Mouse (Mus musculus): Measurements from ENCODE around the gene Alpk3. TPM values are rescaled to one million over a fixed set of nuclear protein-coding genes. Genes with fewer than 3 reads are reported as not detected.
A peak's percentile ranks its signal among the peaks of the same experiment; 100 is the strongest.

Alpk3 gene
- polyA plus RNA-seq, 1 experiment from 2014 or later: 1.0 TPM

GRCm38 (mm10) chr7:81077009-81077408, 19.6 kb downstream of the Alpk3 start:
- Histone ChIP-seq H3K9me3 (ENCODE audit: control insufficient read depth) (no peaks in the 10 kb centered on the region), H3K27ac (ENCODE audit: low read depth, low read length) (no peak overlapping the region), H3K4me2 (replicated peaks; ENCODE audit: low read depth) (no peak overlapping the region), H3K36me3 (ENCODE audit: control insufficient read depth, insufficient read depth) (no peaks in the 10 kb centered on the region), H3K4me3 (ENCODE audit: low read depth, low read length) (no peak overlapping the region), H3K9ac (ENCODE audit: low read depth, low read length) (no peak overlapping the region), H3K4me1 (replicated peaks; ENCODE audit: control insufficient read depth, insufficient read depth, low read length) (peaks cover 8% of the 10 kb centered on the region; the same call in 1 of the 2 replicates), H3K27me3 (replicated peaks; ENCODE audit: control insufficient read depth, insufficient read depth, low read length) (no peaks in the 10 kb centered on the region)
- 61% methylated on average over 6 of the region's 6 CpGs for WGBS
- no peak for ATAC-seq
- TF ChIP-seq CTCF (IDR thresholded peaks at IDR 0.05; ENCODE audit: low read depth): no peak

- Histone ChIP-seq H3K27me3 (replicated peaks; ENCODE audit: control insufficient read depth, insufficient read depth, low read length) (no peaks in the 10 kb centered on the region), H3K4me2 (replicated peaks; ENCODE audit: low read depth) (no peak overlapping the region), H3K36me3 (ENCODE audit: control insufficient read depth, insufficient read depth) (no peaks in the 10 kb centered on the region), H3K9me3 (ENCODE audit: control insufficient read depth) (no peaks in the 10 kb centered on the region), H3K9ac (ENCODE audit: low read depth, low read length) (no peak overlapping the region), H3K27ac (ENCODE audit: low read depth, low read length) (no peak overlapping the region), H3K4me1 (replicated peaks; ENCODE audit: control insufficient read depth, insufficient read depth, low read length) (peaks cover 8% of the 10 kb centered on the region; the same call in 1 of the 2 replicates), H3K4me3 (ENCODE audit: low read depth, low read length) (no peak overlapping the region)
- no peak for TF ChIP-seq CTCF (IDR thresholded peaks at IDR 0.05; ENCODE audit: low read depth)
- WGBS: 80% methylated on average over 6 of the region's 6 CpGs
- ATAC-seq: no peak
These were observed 21.3 kb downstream of the Alpk3 start for GRCm38 (mm10) chr7:81078740-81079139.

GRCm38 (mm10) chr7:81093420-81093965, 36.1 kb downstream of the Alpk3 start:
- Histone ChIP-seq H3K27ac (ENCODE audit: low read depth, low read length) (peak overlapping the region; percentile 55), H3K4me1 (replicated peaks; ENCODE audit: control insufficient read depth, insufficient read depth, low read length) (peaks cover 6% of the 10 kb centered on the region; the same call in 1 of the 2 replicates), H3K27me3 (replicated peaks; ENCODE audit: control insufficient read depth, insufficient read depth, low read length) (no peaks in the 10 kb centered on the region), H3K9me3 (ENCODE audit: control insufficient read depth) (no peaks in the 10 kb centered on the region), H3K36me3 (ENCODE audit: control insufficient read depth, insufficient read depth) (no peaks in the 10 kb centered on the region), H3K9ac (ENCODE audit: low read depth, low read length) (no peak overlapping the region), H3K4me2 (replicated peaks; ENCODE audit: low read depth) (no peak overlapping the region), H3K4me3 (ENCODE audit: low read depth, low read length) (no peak overlapping the region)
- no peak for ATAC-seq
- no peak for TF ChIP-seq CTCF (IDR thresholded peaks at IDR 0.05; ENCODE audit: low read depth)
- whole genome bisulfite sequencing: 52% methylated on average over 18 of the region's 18 CpGs

- no peak for TF ChIP-seq CTCF (IDR thresholded peaks at IDR 0.05; ENCODE audit: low read depth)
- 36% methylated on average over 6 of the region's 6 CpGs for WGBS
- no peak overlapping the region for H3K4me3 ChIP-seq (ENCODE audit: low read depth, low read length)
- H3K27me3 ChIP-seq (replicated peaks; ENCODE audit: control insufficient read depth, insufficient read depth, low read length): no peaks in the 10 kb centered on the region
- H3K9me3 ChIP-seq (ENCODE audit: control insufficient read depth): no peaks in the 10 kb centered on the region
- H3K4me2 ChIP-seq (replicated peaks; ENCODE audit: low read depth): no peak overlapping the region
- no peaks in the 10 kb centered on the region for H3K36me3 ChIP-seq (ENCODE audit: control insufficient read depth, insufficient read depth)
- H3K27ac ChIP-seq (ENCODE audit: low read depth, low read length): peak overlapping the region; percentile 55
- no peak overlapping the region for H3K9ac ChIP-seq (ENCODE audit: low read depth, low read length)
- peaks cover 6% of the 10 kb centered on the region; the same call in 1 of the 2 replicates for H3K4me1 ChIP-seq (replicated peaks; ENCODE audit: control insufficient read depth, insufficient read depth, low read length)
- peak; percentile 80 for ATAC-seq
These were observed 36.8 kb downstream of the Alpk3 start for GRCm38 (mm10) chr7:81094104-81094757.

- 83% methylated on average over 5 of the region's 5 CpGs for WGBS
- H3K4me1 ChIP-seq (replicated peaks; ENCODE audit: control insufficient read depth, insufficient read depth, low read length): no peaks in the 10 kb centered on the region
- H3K9me3 ChIP-seq (ENCODE audit: control insufficient read depth): no peaks in the 10 kb centered on the region
- no peak for ATAC-seq
- H3K4me2 ChIP-seq (replicated peaks; ENCODE audit: low read depth): no peak overlapping the region
- H3K9ac ChIP-seq (ENCODE audit: low read depth, low read length): no peak overlapping the region
- H3K36me3 ChIP-seq (ENCODE audit: control insufficient read depth, insufficient read depth): no peaks in the 10 kb centered on the region
- H3K27me3 ChIP-seq (replicated peaks; ENCODE audit: control insufficient read depth, insufficient read depth, low read length): no peaks in the 10 kb centered on the region
- no peak overlapping the region for H3K27ac ChIP-seq (ENCODE audit: low read depth, low read length)
- no peak overlapping the region for H3K4me3 ChIP-seq (ENCODE audit: low read depth, low read length)
- TF ChIP-seq CTCF (IDR thresholded peaks at IDR 0.05; ENCODE audit: low read depth): no peak
These were observed 42.9 kb downstream of the Alpk3 start for GRCm38 (mm10) chr7:81100341-81100740.

- TF ChIP-seq CTCF (IDR thresholded peaks at IDR 0.05; ENCODE audit: low read depth): no peak
- no peaks in the 10 kb centered on the region for H3K36me3 ChIP-seq (ENCODE audit: control insufficient read depth, insufficient read depth)
- 91% methylated on average over 7 of the region's 7 CpGs for WGBS
- H3K27me3 ChIP-seq (replicated peaks; ENCODE audit: control insufficient read depth, insufficient read depth, low read length): no peaks in the 10 kb centered on the region
- no peaks in the 10 kb centered on the region for H3K4me1 ChIP-seq (replicated peaks; ENCODE audit: control insufficient read depth, insufficient read depth, low read length)
- H3K4me3 ChIP-seq (ENCODE audit: low read depth, low read length): no peak overlapping the region
- H3K27ac ChIP-seq (ENCODE audit: low read depth, low read length): no peak overlapping the region
- no peak for ATAC-seq
- no peak overlapping the region for H3K4me2 ChIP-seq (replicated peaks; ENCODE audit: low read depth)
- no peak overlapping the region for H3K9ac ChIP-seq (ENCODE audit: low read depth, low read length)
- H3K9me3 ChIP-seq (ENCODE audit: control insufficient read depth): no peaks in the 10 kb centered on the region
These were observed 45.5 kb downstream of the Alpk3 start for GRCm38 (mm10) chr7:81102854-81103253.
